Mouse (Mus musculus) intestine, embryonic 15.5 days (tissue): Measurements from ENCODE around the gene Emc1. TPM values are rescaled to one million over a fixed set of nuclear protein-coding genes. Genes with fewer than 3 reads are reported as not detected.
A peak's percentile ranks its signal among the peaks of the same experiment; 100 is the strongest.
"Not testable (repeated sequence)": the region's sequence is repeated elsewhere in the genome, so short reads cannot be mapped to it uniquely, and the experiment has no call there.

Source experiments
- ATAC-seq: fragments of 200-750 bp; cut with Nextera tagmentation; 2 replicates; pipeline ENCODE4 v1.8.0; 2017; ENCODE audit warnings: moderate TSS enrichment, moderate library complexity
- H3K27ac ChIP-seq: fragments of 300-500 bp; sonication (generic); 2 replicates; pipeline ENCODE4 v1.5.1; 2015; ENCODE audit warnings: mild to moderate bottlenecking, inconsistent platforms
- H3K27me3 ChIP-seq: fragments of 300-500 bp; sonication (generic); replicated peaks from 2 replicates; pipeline ENCODE4 v1.6.1; 2015; ENCODE audit warnings: inconsistent platforms
- H3K36me3 ChIP-seq: fragments of 300-500 bp; sonication (generic); 2 replicates; pipeline ENCODE4 v1.6.1; 2015; ENCODE audit warnings: inconsistent platforms
- H3K4me1 ChIP-seq: fragments of 300-500 bp; sonication (generic); replicated peaks from 2 replicates; pipeline ENCODE4 v1.6.1; 2015; ENCODE audit warnings: inconsistent platforms
- H3K4me2 ChIP-seq: fragments of 300-500 bp; sonication (generic); replicated peaks from 2 replicates; pipeline ENCODE4 v1.6.1; 2015; ENCODE audit warnings: mild to moderate bottlenecking, inconsistent platforms
- H3K4me3 ChIP-seq: fragments of 300-500 bp; sonication (generic); replicated peaks from 2 replicates; pipeline ENCODE4 v1.5.1; 2015; ENCODE audit warnings: inconsistent platforms
- H3K9ac ChIP-seq: fragments of 300-500 bp; sonication (generic); 2 replicates; pipeline ENCODE4 v1.6.1; 2015; ENCODE audit warnings: inconsistent platforms
- H3K9me3 ChIP-seq: fragments of 300-500 bp; sonication (generic); 2 replicates; pipeline ENCODE4 v1.6.1; 2016; ENCODE audit warnings: inconsistent platforms
- WGBS: fragments of 180-500 bp; shearing (Covaris S2); methylation state at CpG from one replicate; pipeline ENCODE4 v1.1.7; 2015; 5-methylcytosine and 5-hydroxymethylcytosine counted together
- polyA plus RNA-seq: library from polyadenylated mRNA; unstranded; fragments of >200 nt; fragmentation: Nextera tagmentation; extraction: Ambion mirVana; gene quantifications from 2 replicates; pipeline ENCODE4 v1.2.1, GENCODE M21; 2015

Gene Emc1
- polyA plus RNA-seq, 1 experiment from 2014 or later, result 21.2 TPM

DNA sequence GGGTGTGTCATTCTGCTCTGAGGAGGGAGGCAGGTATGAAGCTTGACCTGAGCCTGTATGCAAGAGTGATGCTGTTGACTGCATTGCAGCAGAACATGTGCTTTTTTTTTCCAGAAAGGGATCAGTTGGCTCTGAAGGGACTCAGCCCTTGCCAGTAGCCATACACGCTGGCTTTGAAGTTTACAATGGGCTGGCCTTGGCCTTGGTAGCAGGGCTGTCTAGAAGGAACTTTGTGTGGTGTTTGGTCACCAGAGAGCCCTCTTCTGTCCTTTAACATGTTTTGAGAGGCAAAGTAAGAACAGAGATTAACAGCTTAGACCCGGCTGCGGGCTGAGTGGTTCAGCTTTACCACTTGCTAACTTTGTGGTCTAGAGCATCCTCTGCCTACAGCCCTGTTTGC, 14.9 kb downstream of the Emc1 start:
- H3K9me3 ChIP-seq, result no peaks in the 10 kb centered on the region
- peaks cover 61% of the 10 kb centered on the region for H3K36me3 ChIP-seq
- no peaks in the 10 kb centered on the region for H3K27me3 ChIP-seq
- H3K4me1 ChIP-seq, result no peaks in the 10 kb centered on the region
- H3K9ac ChIP-seq, result no peak overlapping the region
- no peak overlapping the region for H3K4me2 ChIP-seq
- H3K4me3 ChIP-seq, result no peak overlapping the region
- 93% methylated on average over 3 of the region's 3 CpGs for WGBS
- ATAC-seq, result no peak
- H3K27ac ChIP-seq, result no peak overlapping the region

DNA sequence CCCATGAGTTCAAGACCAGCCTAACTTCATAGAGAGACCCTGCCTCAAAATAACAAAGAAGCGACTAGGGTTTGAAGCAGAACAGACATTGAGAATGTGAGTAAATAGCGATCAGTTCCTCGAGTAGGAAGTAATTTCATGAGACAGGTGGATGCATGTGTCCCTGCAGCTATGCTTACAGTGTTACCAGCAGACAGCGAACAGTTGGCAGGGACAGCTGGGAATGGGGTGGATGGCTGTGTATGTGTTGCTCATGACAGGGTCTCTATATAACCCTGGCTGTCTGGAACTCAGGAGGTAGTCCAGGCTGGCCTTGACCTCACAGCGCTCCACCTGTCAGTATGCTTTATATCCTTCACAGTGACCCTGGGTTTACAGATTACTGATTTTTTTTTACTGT, 15.7 kb downstream of the Emc1 start:
- H3K27ac ChIP-seq, result no peak overlapping the region
- H3K4me1 ChIP-seq, result no peaks in the 10 kb centered on the region
- no peaks in the 10 kb centered on the region for H3K9me3 ChIP-seq
- H3K36me3 ChIP-seq, result peaks cover 66% of the 10 kb centered on the region
- ATAC-seq, result no peak
- 90% methylated on average over 5 of the region's 5 CpGs for WGBS
- H3K4me3 ChIP-seq, result no peak overlapping the region
- no peaks in the 10 kb centered on the region for H3K27me3 ChIP-seq
- no peak overlapping the region for H3K9ac ChIP-seq
- H3K4me2 ChIP-seq, result no peak overlapping the region

DNA sequence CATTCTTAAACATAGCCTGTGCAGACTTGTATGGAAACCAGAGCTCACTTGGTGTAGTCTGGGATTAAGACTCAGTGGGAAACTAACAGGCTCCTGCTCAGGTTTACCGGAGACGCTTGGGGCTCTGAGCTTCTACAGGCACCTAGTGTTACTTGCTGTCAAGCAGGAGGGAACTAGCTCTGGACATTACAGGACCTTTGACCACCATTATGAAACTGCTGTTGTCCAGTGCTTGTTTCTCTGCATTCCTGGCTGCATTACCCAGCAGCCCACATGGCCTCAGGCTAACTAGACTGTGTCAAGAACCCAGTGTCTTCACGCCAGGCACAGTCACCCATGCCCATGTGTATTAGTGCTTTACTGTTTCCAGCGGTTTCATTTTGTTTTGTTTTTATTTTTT, 20.7 kb downstream of the Emc1 start:
- no peak overlapping the region for H3K4me3 ChIP-seq
- WGBS, result 95% methylated on average over 4 of the region's 4 CpGs
- peaks cover 46% of the 10 kb centered on the region for H3K36me3 ChIP-seq

DNA sequence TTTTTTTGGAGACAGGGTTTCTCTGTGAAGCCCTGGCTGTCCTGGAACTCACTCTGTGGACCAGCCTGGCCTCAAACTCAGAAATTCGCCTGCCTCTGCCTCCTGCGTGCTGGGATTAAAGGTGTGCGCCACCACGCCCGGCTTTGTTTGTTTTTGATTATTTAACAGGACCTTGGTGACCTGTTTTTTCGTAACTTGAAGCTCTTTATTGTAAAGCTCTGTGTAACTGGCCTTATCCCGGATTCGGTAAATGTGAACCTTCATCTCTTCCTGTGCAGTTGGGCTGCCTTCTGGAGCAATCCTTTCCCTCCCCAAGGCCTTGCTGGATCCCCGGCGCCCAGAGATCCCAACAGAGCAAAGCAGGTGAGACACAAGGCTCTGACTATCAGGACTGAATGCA, 21.1 kb downstream of the Emc1 start:
- H3K4me2 ChIP-seq, result no peak overlapping the region
- ATAC-seq, result no peak
- no peak overlapping the region for H3K4me3 ChIP-seq
- peaks cover 46% of the 10 kb centered on the region for H3K36me3 ChIP-seq
- no peaks in the 10 kb centered on the region for H3K4me1 ChIP-seq
- no peak overlapping the region for H3K27ac ChIP-seq
- H3K9me3 ChIP-seq, result no peaks in the 10 kb centered on the region
- no peaks in the 10 kb centered on the region for H3K27me3 ChIP-seq
- 89% methylated on average over 10 of the region's 10 CpGs for WGBS
- no peak overlapping the region for H3K9ac ChIP-seq

More for the DNA sequence above, 20.7 kb downstream of the Emc1 start:
- H3K4me2 ChIP-seq, result no peak overlapping the region
- no peak overlapping the region for H3K9ac ChIP-seq
- no peaks in the 10 kb centered on the region for H3K9me3 ChIP-seq
- H3K4me1 ChIP-seq, result no peaks in the 10 kb centered on the region
- ATAC-seq, result no peak
- no peak overlapping the region for H3K27ac ChIP-seq
- H3K27me3 ChIP-seq, result no peaks in the 10 kb centered on the region

DNA sequence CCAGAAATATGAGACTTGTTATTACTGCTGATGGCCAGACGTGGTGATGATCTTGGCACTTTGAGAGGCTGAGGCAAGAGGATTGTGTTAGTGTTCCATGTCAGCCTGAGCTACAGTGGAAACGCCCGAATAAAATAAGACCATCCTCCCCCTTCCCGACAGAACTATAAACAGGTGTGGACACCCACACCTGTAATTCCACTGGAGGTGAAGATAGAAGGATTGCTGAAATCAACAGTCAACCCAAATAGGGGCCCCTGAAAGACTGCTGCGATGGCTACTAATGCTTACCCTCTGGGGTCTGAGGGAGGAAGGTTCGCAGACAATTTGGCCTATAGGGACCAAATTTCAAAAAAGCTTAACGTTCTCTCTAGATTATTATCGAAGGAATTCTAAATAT, 27.3 kb downstream of the Emc1 start:
- peak overlapping the region; percentile 72 for H3K4me2 ChIP-seq
- peaks cover 15% of the 10 kb centered on the region for H3K4me1 ChIP-seq
- H3K9ac ChIP-seq, result peak overlapping the region; percentile 79
- H3K27me3 ChIP-seq, result no peaks in the 10 kb centered on the region
- H3K9me3 ChIP-seq, result no peaks in the 10 kb centered on the region
- ATAC-seq, result no peak
- H3K4me3 ChIP-seq, result peak overlapping the region; percentile 94
- peak overlapping the region; percentile 74 for H3K27ac ChIP-seq
- peaks cover 13% of the 10 kb centered on the region; the same call in 1 of the 2 replicates for H3K36me3 ChIP-seq
- WGBS, result 10% methylated on average over 8 of the region's 8 CpGs

DNA sequence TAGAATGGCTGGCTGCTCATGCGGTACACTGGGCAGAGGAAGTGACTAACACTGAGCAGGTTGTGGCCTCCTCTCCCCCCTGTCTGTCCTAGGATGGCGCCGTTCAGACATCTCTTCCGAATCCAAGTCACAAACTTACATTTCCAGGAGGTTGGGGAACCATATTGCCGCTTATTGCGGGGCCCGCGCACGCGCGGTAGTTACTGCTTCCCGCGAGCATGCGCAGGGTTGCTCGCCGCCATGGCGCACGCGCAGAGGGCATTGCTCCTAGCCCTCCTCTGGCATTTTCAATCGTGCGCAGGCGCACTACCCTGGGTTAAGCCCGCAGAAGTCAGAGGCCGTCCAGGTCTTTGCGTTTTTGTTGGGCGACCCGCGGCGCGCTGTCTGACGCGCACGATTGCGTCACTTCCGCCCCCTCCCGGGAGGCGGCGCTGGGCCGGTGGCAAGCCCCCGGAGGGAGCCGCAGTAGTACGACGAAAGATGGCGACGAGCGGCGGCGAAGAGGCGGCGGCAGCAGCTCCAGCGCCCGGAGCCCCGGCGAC, 27.9 kb downstream of the Emc1 start:
- H3K9ac ChIP-seq, result peak overlapping the region; percentile 83
- H3K4me1 ChIP-seq, result peaks cover 15% of the 10 kb centered on the region
- H3K4me2 ChIP-seq, result peak overlapping the region; percentile 72
- ATAC-seq, result peak; percentile 99
- peaks cover 8% of the 10 kb centered on the region; the same call in 1 of the 2 replicates for H3K36me3 ChIP-seq
- WGBS, result under 1% methylated on average over 53 of the region's 54 CpGs
- peak overlapping the region; percentile 80 for H3K27ac ChIP-seq
- no peaks in the 10 kb centered on the region for H3K27me3 ChIP-seq
- H3K4me3 ChIP-seq, result peak overlapping the region; percentile 94
- H3K9me3 ChIP-seq, result no peaks in the 10 kb centered on the region

DNA sequence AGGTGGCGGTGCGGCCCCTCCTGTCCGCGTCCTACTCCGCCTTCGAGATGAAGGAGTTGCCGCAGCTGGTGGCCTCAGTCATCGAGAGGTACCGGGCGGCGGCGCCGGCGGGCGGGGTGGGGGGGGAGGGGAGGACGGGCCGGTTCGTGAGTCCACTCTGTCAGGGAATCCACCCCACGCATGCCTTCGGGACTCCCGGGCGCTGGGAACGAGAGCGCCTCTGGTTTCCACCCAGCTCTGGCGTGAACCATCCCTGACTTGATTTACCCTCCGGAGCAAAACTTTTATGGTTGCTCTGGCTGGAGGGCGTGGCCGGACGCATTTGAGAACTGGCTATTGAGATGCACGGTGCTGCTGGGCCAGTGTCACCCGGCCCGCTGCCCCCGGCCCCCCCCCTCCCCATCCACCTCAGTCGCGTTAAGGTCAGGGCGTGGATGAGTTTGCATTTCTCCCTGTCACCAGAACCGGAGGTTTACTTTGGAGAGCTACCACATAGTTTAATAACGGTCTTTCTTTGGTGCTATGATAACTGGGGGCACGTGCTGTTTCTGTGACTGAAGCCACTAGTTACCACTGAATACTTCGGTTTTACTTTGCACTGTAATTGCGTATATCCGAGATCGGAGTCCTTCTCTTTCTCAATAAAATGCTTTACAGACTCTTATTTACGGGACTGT, 28.5 kb downstream of the Emc1 start:
- Histone ChIP-seq H3K9me3 (no peaks in the 10 kb centered on the region), H3K4me2 (peak overlapping the region; percentile 70), H3K9ac (peak overlapping the region; percentile 83), H3K36me3 (0 out of 2 replicates have a peak, but pooled peaks cover 5% of the 10 kb centered on the region), H3K4me1 (peaks cover 19% of the 10 kb centered on the region), H3K4me3 (peak overlapping the region; percentile 94), H3K27ac (peak overlapping the region; percentile 80), H3K27me3 (no peaks in the 10 kb centered on the region)
- WGBS, result 3% methylated on average over 41 of the region's 44 CpGs
- ATAC-seq, result no peak; the same call in 1 of the 2 replicates

DNA sequence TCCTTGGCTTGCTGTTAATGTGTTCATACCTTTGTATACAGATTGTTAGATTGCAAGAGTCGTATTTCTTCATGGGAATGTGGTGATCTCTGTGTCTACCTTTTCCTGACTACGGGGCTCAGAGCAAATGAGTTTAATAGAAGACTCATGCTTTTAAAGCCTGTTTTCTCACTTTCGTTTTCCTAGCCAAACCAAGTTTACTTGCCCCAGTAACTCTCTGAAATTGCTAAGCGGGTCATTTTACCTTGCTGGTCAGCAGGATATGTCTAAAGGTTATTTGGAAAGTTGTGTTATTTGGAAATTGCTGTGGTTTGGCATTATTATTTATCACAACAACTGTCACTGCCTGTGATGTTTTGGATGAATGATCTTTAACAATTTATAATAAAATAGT, 29.1 kb downstream of the Emc1 start:
- peak overlapping the region; percentile 83; the same call in 1 of the 2 replicates for H3K9ac ChIP-seq
- H3K36me3 ChIP-seq, result 0 out of 2 replicates have a peak, but pooled peaks cover 5% of the 10 kb centered on the region
- peaks cover 25% of the 10 kb centered on the region for H3K4me1 ChIP-seq
- peak overlapping the region; percentile 70 for H3K4me2 ChIP-seq
- peak overlapping the region; percentile 94 for H3K4me3 ChIP-seq
- no peaks in the 10 kb centered on the region for H3K27me3 ChIP-seq
- 39% methylated on average over 4 of the region's 4 CpGs for WGBS
- H3K27ac ChIP-seq, result no peak overlapping the region
- no peaks in the 10 kb centered on the region for H3K9me3 ChIP-seq
- ATAC-seq, result no peak

DNA sequence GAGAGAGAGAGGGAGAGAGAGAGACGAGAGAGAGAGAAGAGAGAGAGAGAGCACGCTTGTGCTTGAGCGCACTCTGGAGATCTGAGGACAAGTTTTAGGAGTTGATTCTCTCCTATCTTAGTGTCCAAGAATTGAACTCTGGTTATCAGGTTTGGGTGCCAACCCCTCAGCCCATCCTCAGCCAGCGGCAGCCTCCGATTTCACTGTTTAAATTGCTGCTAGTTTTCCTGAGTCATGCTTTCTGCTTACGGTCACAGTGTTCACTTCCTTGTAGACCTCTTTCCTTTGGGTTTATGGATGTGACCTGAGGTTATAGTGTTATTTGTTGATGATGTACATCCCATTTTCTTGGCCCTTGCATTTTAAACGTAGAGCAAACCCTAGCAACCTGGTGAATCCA, 29.8 kb downstream of the Emc1 start:
- peaks cover 32% of the 10 kb centered on the region for H3K4me1 ChIP-seq
- H3K9me3 ChIP-seq, result no peaks in the 10 kb centered on the region
- 0 out of 2 replicates have a peak overlapping the region, but pooled peaks have one; percentile 1 for H3K9ac ChIP-seq
- H3K36me3 ChIP-seq, result 0 out of 2 replicates have a peak, but pooled peaks cover 2% of the 10 kb centered on the region
- H3K4me2 ChIP-seq, result peak overlapping the region; percentile 28
- H3K27me3 ChIP-seq, result no peaks in the 10 kb centered on the region
- H3K27ac ChIP-seq, result no peak overlapping the region
- 71% methylated on average over 7 of the region's 7 CpGs for WGBS
- ATAC-seq, result no peak
- no peak overlapping the region for H3K4me3 ChIP-seq

DNA sequence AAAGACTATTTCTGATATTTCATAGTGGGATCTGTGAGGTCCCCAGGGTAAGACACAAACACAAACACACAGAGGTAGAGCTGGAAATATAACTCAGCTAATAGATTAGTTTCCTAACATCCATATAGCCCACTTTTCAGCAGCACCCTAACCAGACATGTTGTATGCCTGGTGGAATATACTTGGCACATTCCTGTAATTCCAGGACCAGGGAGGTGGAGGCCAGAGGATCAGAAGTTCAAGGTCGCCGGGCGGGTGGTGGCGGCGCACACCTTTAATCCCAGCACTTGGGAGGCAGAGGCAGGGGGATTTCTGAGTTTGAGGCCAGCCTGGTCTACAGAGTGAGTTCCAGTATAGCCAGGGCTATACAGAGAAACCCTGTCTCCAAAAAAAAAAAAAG, 33.5 kb downstream of the Emc1 start:
- 87% methylated on average over 5 of the region's 5 CpGs for WGBS
- not testable (repeated sequence) for ATAC-seq, H3K36me3 ChIP-seq, H3K27me3 ChIP-seq, H3K27ac ChIP-seq, H3K9me3 ChIP-seq, H3K4me2 ChIP-seq, H3K4me3 ChIP-seq, H3K9ac ChIP-seq
- peaks cover 34% of the 10 kb centered on the region for H3K4me1 ChIP-seq

DNA sequence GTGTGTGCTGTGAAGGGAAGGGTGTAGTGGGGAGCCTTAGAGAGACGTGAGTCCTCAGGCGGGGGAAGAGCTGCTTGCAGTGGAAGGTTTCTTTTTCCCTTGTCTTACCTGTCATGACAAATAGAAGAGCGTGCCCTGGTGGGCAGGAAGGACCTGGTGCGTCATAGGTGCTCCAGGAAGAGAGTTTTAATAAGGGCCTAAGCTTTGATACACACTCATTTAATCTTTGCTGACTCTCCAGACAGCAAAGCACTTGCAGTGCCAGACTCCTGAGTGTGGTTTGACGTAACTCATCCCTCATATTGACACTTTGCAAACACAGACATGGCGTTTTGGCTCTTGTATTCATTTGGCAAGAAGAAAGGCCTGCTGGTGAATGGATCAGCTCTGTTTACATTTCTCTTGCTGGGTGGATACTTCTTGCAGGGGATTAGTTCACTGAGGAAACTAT, 34.5 kb downstream of the Emc1 start:
- no peak overlapping the region for H3K4me3 ChIP-seq
- peak overlapping the region; percentile 46 for H3K4me2 ChIP-seq
- WGBS, result 17% methylated on average over 6 of the region's 6 CpGs
- H3K9ac ChIP-seq, result peak overlapping the region; percentile 28; the same call in 1 of the 2 replicates
- no peaks in the 10 kb centered on the region for H3K9me3 ChIP-seq
- peak; percentile 82 for ATAC-seq
- H3K4me1 ChIP-seq, result peaks cover 29% of the 10 kb centered on the region
- H3K27me3 ChIP-seq, result no peaks in the 10 kb centered on the region
- peaks cover 13% of the 10 kb centered on the region for H3K36me3 ChIP-seq
- H3K27ac ChIP-seq, result peak overlapping the region; percentile 48

DNA sequence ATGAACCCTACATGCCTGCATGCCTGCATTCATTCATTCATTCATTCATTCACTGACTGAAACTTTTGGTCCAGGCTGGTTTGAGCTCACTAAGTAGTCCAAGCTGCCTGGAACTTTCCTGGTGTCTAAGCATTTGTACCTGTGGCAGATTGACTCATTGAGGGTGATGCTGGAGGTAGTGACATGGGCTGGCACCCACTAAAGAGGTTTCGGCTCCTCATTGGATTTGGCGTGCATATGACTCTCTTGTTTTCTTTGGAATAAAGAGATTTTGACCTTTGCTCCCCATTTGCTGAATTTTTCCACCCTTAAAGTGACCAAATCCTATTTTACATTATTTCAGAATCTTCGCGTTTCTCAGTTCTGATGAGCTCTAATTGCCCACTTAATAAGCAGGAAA, 37.2 kb downstream of the Emc1 start:
- Histone ChIP-seq H3K36me3 (peaks cover 28% of the 10 kb centered on the region), H3K9me3 (no peaks in the 10 kb centered on the region), H3K4me3 (no peak overlapping the region), H3K4me2 (no peak overlapping the region), H3K27ac (no peak overlapping the region), H3K9ac (no peak overlapping the region), H3K4me1 (peaks cover 23% of the 10 kb centered on the region), H3K27me3 (no peaks in the 10 kb centered on the region)
- 88% methylated on average over 4 of the region's 4 CpGs for WGBS
- no peak for ATAC-seq

DNA sequence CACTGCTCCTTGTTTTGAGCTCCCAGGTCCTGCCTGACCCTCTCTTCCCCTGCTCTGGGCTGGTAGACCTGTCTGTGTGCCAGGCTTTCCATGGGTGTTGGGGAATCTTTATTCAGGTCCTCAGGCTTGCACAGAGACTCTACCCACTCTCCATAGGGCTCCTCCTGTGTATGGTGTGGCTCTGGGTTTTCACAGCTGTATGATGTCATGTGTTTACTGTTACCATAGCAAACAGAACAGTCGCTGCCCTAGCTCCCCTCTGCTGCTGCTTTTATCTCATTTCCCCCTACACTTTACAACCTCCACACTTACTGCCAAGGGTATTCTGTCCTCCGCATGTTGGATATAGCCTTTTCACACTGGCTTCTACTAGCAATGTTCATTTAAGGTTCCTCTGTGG, 43.0 kb downstream of the Emc1 start:
- no peaks in the 10 kb centered on the region for H3K4me1 ChIP-seq
- H3K27me3 ChIP-seq, result no peaks in the 10 kb centered on the region
- no peak overlapping the region for H3K9ac ChIP-seq
- 37% methylated on average over 2 of the region's 2 CpGs for WGBS
- ATAC-seq, result peak; percentile 55; the same call in 1 of the 2 replicates
- H3K4me3 ChIP-seq, result no peak overlapping the region
- no peaks in the 10 kb centered on the region for H3K9me3 ChIP-seq
- H3K4me2 ChIP-seq, result no peak overlapping the region
- no peak overlapping the region for H3K27ac ChIP-seq
- H3K36me3 ChIP-seq, result peaks cover 65% of the 10 kb centered on the region
